Mouse (Mus musculus): ENCODE measurements at regions not wholly inside any gene's neighbourhood (a gene's known extent, or its start where the extent isn't known, plus 50 kb on each side); places are given as distances from the start of the nearest gene placed in this dataset.
A peak's percentile ranks its signal among the peaks of the same experiment; 100 is the strongest.

- no peak overlapping the region for H3K4me3 ChIP-seq (replicated peaks; ENCODE audit: low read length)
- no peak for ATAC-seq
- WGBS: 52% methylated on average over 1 of the region's 1 CpGs
Measured at GRCm38 (mm10) chr12:95329666-95330065, 362.4 kb upstream of the Flrt2 start.

GRCm38 (mm10) chr12:95347786-95348185, 344.2 kb upstream of the Flrt2 start:
- ATAC-seq: no peak
- Histone ChIP-seq H3K4me1 (replicated peaks; ENCODE audit: control insufficient read depth, insufficient read depth, low read length) (no peaks in the 10 kb centered on the region), H3K4me3 (replicated peaks; ENCODE audit: low read length) (no peak overlapping the region), H3K27ac (ENCODE audit: low read length) (no peak overlapping the region), H3K27me3 (replicated peaks; ENCODE audit: control insufficient read depth, insufficient read depth, low read length) (no peaks in the 10 kb centered on the region), H3K9me3 (ENCODE audit: control insufficient read depth, low read length) (no peaks in the 10 kb centered on the region), H3K36me3 (ENCODE audit: control insufficient read depth, insufficient read depth) (no peaks in the 10 kb centered on the region), H3K4me2 (ENCODE audit: low read length) (no peak overlapping the region), H3K9ac (replicated peaks; ENCODE audit: low read depth, low read length) (no peak overlapping the region)
- 88% methylated on average over 5 of the region's 5 CpGs for WGBS

More at GRCm38 (mm10) chr12:95329666-95330065, 362.4 kb upstream of the Flrt2 start:
- H3K27ac ChIP-seq (ENCODE audit: low read length): no peak overlapping the region
- H3K4me2 ChIP-seq (ENCODE audit: low read length): no peak overlapping the region
- H3K9ac ChIP-seq (replicated peaks; ENCODE audit: low read depth, low read length): no peak overlapping the region
- H3K27me3 ChIP-seq (replicated peaks; ENCODE audit: control insufficient read depth, insufficient read depth, low read length): no peaks in the 10 kb centered on the region
- H3K36me3 ChIP-seq (ENCODE audit: control insufficient read depth, insufficient read depth): no peaks in the 10 kb centered on the region
- H3K4me1 ChIP-seq (replicated peaks; ENCODE audit: control insufficient read depth, insufficient read depth, low read length): no peaks in the 10 kb centered on the region
- no peaks in the 10 kb centered on the region for H3K9me3 ChIP-seq (ENCODE audit: control insufficient read depth, low read length)

- no peak for ATAC-seq
- Histone ChIP-seq H3K9ac (replicated peaks; ENCODE audit: low read depth, low read length) (no peak overlapping the region), H3K36me3 (ENCODE audit: control insufficient read depth, insufficient read depth) (no peaks in the 10 kb centered on the region), H3K27ac (ENCODE audit: low read length) (no peak overlapping the region), H3K4me1 (replicated peaks; ENCODE audit: control insufficient read depth, insufficient read depth, low read length) (no peaks in the 10 kb centered on the region), H3K4me3 (replicated peaks; ENCODE audit: low read length) (no peak overlapping the region), H3K4me2 (ENCODE audit: low read length) (no peak overlapping the region), H3K27me3 (replicated peaks; ENCODE audit: control insufficient read depth, insufficient read depth, low read length) (no peaks in the 10 kb centered on the region), H3K9me3 (ENCODE audit: control insufficient read depth, low read length) (no peaks in the 10 kb centered on the region)
- WGBS: 7% methylated on average over 6 of the region's 6 CpGs
Measured at GRCm38 (mm10) chr12:95355151-95355550, 336.9 kb upstream of the Flrt2 start.

GRCm38 (mm10) chr12:95384248-95384964, 307.6 kb upstream of the Flrt2 start:
- Histone ChIP-seq H3K4me2 (ENCODE audit: low read length) (no peak overlapping the region), H3K9ac (replicated peaks; ENCODE audit: low read depth, low read length) (no peak overlapping the region), H3K36me3 (ENCODE audit: control insufficient read depth, insufficient read depth) (no peaks in the 10 kb centered on the region), H3K4me1 (replicated peaks; ENCODE audit: control insufficient read depth, insufficient read depth, low read length) (no peaks in the 10 kb centered on the region), H3K9me3 (ENCODE audit: control insufficient read depth, low read length) (no peaks in the 10 kb centered on the region), H3K27ac (ENCODE audit: low read length) (no peak overlapping the region), H3K27me3 (replicated peaks; ENCODE audit: control insufficient read depth, insufficient read depth, low read length) (no peaks in the 10 kb centered on the region), H3K4me3 (replicated peaks; ENCODE audit: low read length) (no peak overlapping the region)
- 59% methylated on average over 3 of the region's 3 CpGs for WGBS
- ATAC-seq: no peak

- Histone ChIP-seq H3K9me3 (ENCODE audit: control insufficient read depth, low read length) (no peaks in the 10 kb centered on the region), H3K36me3 (ENCODE audit: control insufficient read depth, insufficient read depth) (no peaks in the 10 kb centered on the region), H3K9ac (replicated peaks; ENCODE audit: low read depth, low read length) (no peak overlapping the region), H3K4me3 (replicated peaks; ENCODE audit: low read length) (no peak overlapping the region), H3K4me2 (ENCODE audit: low read length) (no peak overlapping the region), H3K27me3 (replicated peaks; ENCODE audit: control insufficient read depth, insufficient read depth, low read length) (no peaks in the 10 kb centered on the region), H3K4me1 (replicated peaks; ENCODE audit: control insufficient read depth, insufficient read depth, low read length) (no peaks in the 10 kb centered on the region), H3K27ac (ENCODE audit: low read length) (no peak overlapping the region)
- WGBS: 23% methylated on average over 3 of the region's 3 CpGs
- no peak for ATAC-seq
Measured at GRCm38 (mm10) chr12:95385688-95386087, 306.3 kb upstream of the Flrt2 start.

- H3K4me2 ChIP-seq (ENCODE audit: low read length): no peak overlapping the region
Measured at GRCm38 (mm10) chr12:95388185-95388584, 303.8 kb upstream of the Flrt2 start.

GRCm38 (mm10) chr12:95392821-95393220, 299.2 kb upstream of the Flrt2 start:
- peak; percentile 84 for ATAC-seq
- H3K27me3 ChIP-seq (replicated peaks; ENCODE audit: control insufficient read depth, insufficient read depth, low read length): no peaks in the 10 kb centered on the region
- H3K27ac ChIP-seq (ENCODE audit: low read length): peak overlapping the region; percentile 56; the same call in 1 of the 2 replicates
- 41% methylated on average over 1 of the region's 1 CpGs for WGBS
- no peak overlapping the region for H3K9ac ChIP-seq (replicated peaks; ENCODE audit: low read depth, low read length)
- H3K4me1 ChIP-seq (replicated peaks; ENCODE audit: control insufficient read depth, insufficient read depth, low read length): peaks cover 5% of the 10 kb centered on the region
- H3K9me3 ChIP-seq (ENCODE audit: control insufficient read depth, low read length): no peaks in the 10 kb centered on the region
- no peak overlapping the region for H3K4me2 ChIP-seq (ENCODE audit: low read length)
- no peak overlapping the region for H3K4me3 ChIP-seq (replicated peaks; ENCODE audit: low read length)
- no peaks in the 10 kb centered on the region for H3K36me3 ChIP-seq (ENCODE audit: control insufficient read depth, insufficient read depth)

More at GRCm38 (mm10) chr12:95388185-95388584, 303.8 kb upstream of the Flrt2 start:
- peak; percentile 65 for ATAC-seq
- Histone ChIP-seq H3K36me3 (ENCODE audit: control insufficient read depth, insufficient read depth) (no peaks in the 10 kb centered on the region), H3K9ac (replicated peaks; ENCODE audit: low read depth, low read length) (no peak overlapping the region), H3K4me3 (replicated peaks; ENCODE audit: low read length) (no peak overlapping the region), H3K4me1 (replicated peaks; ENCODE audit: control insufficient read depth, insufficient read depth, low read length) (peaks cover 5% of the 10 kb centered on the region), H3K27me3 (replicated peaks; ENCODE audit: control insufficient read depth, insufficient read depth, low read length) (no peaks in the 10 kb centered on the region), H3K9me3 (ENCODE audit: control insufficient read depth, low read length) (no peaks in the 10 kb centered on the region), H3K27ac (ENCODE audit: low read length) (no peak overlapping the region)
- WGBS: 61% methylated on average over 2 of the region's 2 CpGs

- H3K9me3 ChIP-seq (ENCODE audit: control insufficient read depth, low read length): no peaks in the 10 kb centered on the region
- H3K27me3 ChIP-seq (replicated peaks; ENCODE audit: control insufficient read depth, insufficient read depth, low read length): no peaks in the 10 kb centered on the region
- no peak overlapping the region for H3K4me2 ChIP-seq (ENCODE audit: low read length)
- H3K9ac ChIP-seq (replicated peaks; ENCODE audit: low read depth, low read length): no peak overlapping the region
- H3K4me3 ChIP-seq (replicated peaks; ENCODE audit: low read length): no peak overlapping the region
- no peak for ATAC-seq
- WGBS: 67% methylated on average over 2 of the region's 2 CpGs
- peaks cover 5% of the 10 kb centered on the region for H3K4me1 ChIP-seq (replicated peaks; ENCODE audit: control insufficient read depth, insufficient read depth, low read length)
- H3K36me3 ChIP-seq (ENCODE audit: control insufficient read depth, insufficient read depth): no peaks in the 10 kb centered on the region
- no peak overlapping the region for H3K27ac ChIP-seq (ENCODE audit: low read length)
Measured at GRCm38 (mm10) chr12:95394991-95395530, 297.0 kb upstream of the Flrt2 start.

- H3K36me3 ChIP-seq (ENCODE audit: control insufficient read depth, insufficient read depth): no peaks in the 10 kb centered on the region
- 40% methylated on average over 3 of the region's 3 CpGs for WGBS
- H3K9me3 ChIP-seq (ENCODE audit: control insufficient read depth, low read length): no peaks in the 10 kb centered on the region
- H3K4me1 ChIP-seq (replicated peaks; ENCODE audit: control insufficient read depth, insufficient read depth, low read length): no peaks in the 10 kb centered on the region
- no peak overlapping the region for H3K4me3 ChIP-seq (replicated peaks; ENCODE audit: low read length)
- no peaks in the 10 kb centered on the region for H3K27me3 ChIP-seq (replicated peaks; ENCODE audit: control insufficient read depth, insufficient read depth, low read length)
- no peak overlapping the region for H3K9ac ChIP-seq (replicated peaks; ENCODE audit: low read depth, low read length)
- ATAC-seq: no peak
- H3K27ac ChIP-seq (ENCODE audit: low read length): no peak overlapping the region
- H3K4me2 ChIP-seq (ENCODE audit: low read length): no peak overlapping the region
Measured at GRCm38 (mm10) chr12:95420861-95421260, 271.2 kb upstream of the Flrt2 start.
